Mouse (Mus musculus) lung, adult 10 weeks (tissue): ENCODE data around the gene Abcd2. TPM values are rescaled to one million over a fixed set of nuclear protein-coding genes. Genes with fewer than 3 reads are reported as not detected.

Experiments
- polyA plus RNA-seq: library from polyadenylated mRNA; stranded (reverse); fragments of 350-450 nt; fragmentation: Illumina TruSeq; extraction: RNeasy Lipid Tissue Mini Kit (QIAGEN cat#74804); gene quantifications from one replicate; pipeline ENCODE4 v1.2.3, GENCODE M21; 2014; ENCODE audit warnings: low read depth, low replicate concordance; ENCODE audit not compliant: insufficient read depth

The Abcd2 gene
- 9.2 TPM for polyA plus RNA-seq

DNA sequence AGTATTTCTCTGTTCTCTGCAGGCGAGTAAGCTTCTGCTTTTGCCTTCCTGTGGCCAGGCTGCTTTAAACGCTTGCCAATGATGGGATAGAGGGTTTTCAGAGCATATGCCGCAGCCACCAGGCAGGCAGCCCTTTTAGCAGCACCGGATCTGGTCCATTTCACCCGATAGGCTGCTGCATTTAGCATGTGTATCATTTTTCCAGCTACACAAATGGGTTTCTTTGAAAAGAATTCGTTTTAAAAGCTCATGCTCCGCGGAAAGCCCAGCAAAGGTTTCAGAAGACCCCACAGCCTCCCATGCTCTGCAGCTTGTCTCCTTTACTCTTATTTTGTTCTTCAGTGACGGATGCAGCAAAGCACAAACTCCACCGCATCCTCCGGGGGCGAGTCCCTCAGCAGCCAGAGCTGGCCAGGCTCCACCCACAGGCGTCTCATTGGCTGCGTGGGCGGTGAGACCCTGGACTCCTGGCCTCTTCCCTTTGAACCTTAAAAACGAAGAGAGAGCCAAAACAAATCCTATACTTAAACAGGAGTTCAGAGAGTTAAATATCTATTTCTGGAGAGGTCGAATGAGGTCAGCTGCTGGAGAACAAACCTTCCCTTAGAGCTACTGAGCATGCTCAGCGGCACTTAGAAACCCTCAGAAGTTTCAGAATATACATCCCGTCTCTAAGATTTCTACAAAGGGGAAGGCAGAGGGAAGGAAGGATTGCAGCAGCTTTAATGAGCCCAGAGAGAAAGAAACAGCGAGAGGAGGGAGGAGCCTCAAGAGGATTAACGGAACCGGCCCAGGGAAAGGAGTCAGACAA, at the start of gene Abcd2:
Abcd2 (minus strand) TSS at position 388 of the 811 bp plus-strand sequence.

GRCm38 (mm10) chr15:91199256-91199905, 7.8 kb upstream of the Abcd2 start, which contains the start of gene CN725425:
Gene CN725425, plus strand, starts transcription at chr15:91199494.

Other genes with a start within 250 kb of the Abcd2 start
- gene Kif21a, start 141.9 kb downstream of the Abcd2 start, polyA plus RNA-seq = 7.2 TPM
- gene CN725425, start 7.7 kb upstream of the Abcd2 start, polyA plus RNA-seq = not detected